Mouse (Mus musculus): ENCODE results near the gene St3gal3. TPM values are rescaled to one million over a fixed set of nuclear protein-coding genes. Genes with fewer than 3 reads are reported as not detected.
A peak's percentile ranks its signal among the peaks of the same experiment; 100 is the strongest.

The St3gal3 gene
- total and polyA plus RNA-seq, 2 experiments from 2014 or later, result 11.8 to 50.9 TPM

DNA sequence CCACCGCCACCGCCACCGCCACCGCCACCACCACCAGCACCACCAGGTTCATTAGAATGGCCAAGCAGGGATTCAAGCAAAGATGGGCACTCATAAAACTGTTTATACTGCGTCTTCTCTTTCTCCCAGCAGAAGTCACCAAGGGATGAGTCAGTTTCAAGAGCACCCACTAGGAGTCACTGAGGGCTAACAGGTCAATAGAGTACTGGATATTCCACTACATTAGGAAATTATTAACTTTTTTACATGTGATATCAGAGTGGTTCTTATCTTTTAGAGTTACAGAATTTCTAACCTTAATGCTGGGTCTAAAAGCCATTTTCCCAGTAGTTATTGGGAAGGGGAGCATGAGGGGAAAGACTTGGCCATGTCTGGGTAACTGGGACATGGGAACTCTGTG lies 197.8 kb downstream of the St3gal3 start:
- H3K27me3 ChIP-seq (ENCODE audit: insufficient read depth, low read length), result no peaks in the 10 kb centered on the region
- no peaks in the 10 kb centered on the region for H3K4me1 ChIP-seq (ENCODE audit: insufficient read depth, low read length)
- H3K27ac ChIP-seq, result no peak overlapping the region
- WGBS, result 97% methylated on average over 5 of the region's 5 CpGs
- H3K36me3 ChIP-seq (ENCODE audit: insufficient read depth, low read length), result 0 out of 2 replicates have a peak, but pooled peaks cover 3% of the 10 kb centered on the region
- H3K9me3 ChIP-seq (ENCODE audit: low read length), result no peaks in the 10 kb centered on the region
- DNase-seq (ENCODE audit: low spot score) (no peak), ATAC-seq (no peak)
- no peak overlapping the region for H3K4me2 ChIP-seq (ENCODE audit: low read depth, low read length)
- H3K4me3 ChIP-seq (ENCODE audit: low read length), result no peak overlapping the region
- no peak overlapping the region for H3K9ac ChIP-seq (replicated peaks; ENCODE audit: low read length)
- no peak for TF ChIP-seq CTCF (IDR thresholded peaks at IDR 0.05; ENCODE audit: low read depth)

- no peaks in the 10 kb centered on the region; the same call in 1 of the 2 replicates for H3K27me3 ChIP-seq (ENCODE audit: insufficient read depth, low read length)
- 91% methylated on average over 4 of the region's 4 CpGs for WGBS
- H3K9me3 ChIP-seq (ENCODE audit: low read length), result no peaks in the 10 kb centered on the region
- H3K4me3 ChIP-seq (ENCODE audit: low read length), result no peak overlapping the region
- peaks cover 5% of the 10 kb centered on the region for H3K4me1 ChIP-seq (ENCODE audit: insufficient read depth, low read length)
- H3K9ac ChIP-seq (replicated peaks; ENCODE audit: low read length), result no peak overlapping the region
- TF ChIP-seq CTCF (IDR thresholded peaks at IDR 0.05; ENCODE audit: low read depth), result no peak
- ATAC-seq, result no peak
- no peak for DNase-seq (ENCODE audit: low spot score)
- no peak overlapping the region for H3K27ac ChIP-seq
- H3K4me2 ChIP-seq (ENCODE audit: low read depth, low read length), result no peak overlapping the region
- H3K36me3 ChIP-seq (ENCODE audit: insufficient read depth, low read length), result 0 out of 2 replicates have a peak, but pooled peaks cover 3% of the 10 kb centered on the region
Observed at GRCm38 (mm10) chr4:117934081-117934480, 200.6 kb downstream of the St3gal3 start.

DNA sequence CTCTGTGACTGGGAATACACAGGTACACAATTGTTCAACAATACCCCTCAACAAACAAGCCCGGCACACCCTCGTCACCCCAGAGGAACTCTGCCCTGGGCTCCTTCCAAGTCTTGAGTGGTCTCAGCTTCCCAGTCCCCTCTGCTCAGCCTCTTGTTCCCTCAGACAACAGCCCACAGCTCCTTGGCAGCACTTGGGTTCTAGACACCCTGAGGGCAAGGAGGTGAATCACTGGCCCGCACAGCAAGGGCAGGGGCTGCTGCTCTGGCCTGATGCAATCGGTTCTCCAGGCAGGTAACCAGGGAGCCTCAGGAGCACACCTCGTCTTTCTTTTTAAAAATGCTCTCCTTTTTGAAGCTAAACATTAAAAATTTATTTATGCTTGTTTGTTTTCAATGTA lies 201.5 kb downstream of the St3gal3 start:
- H3K36me3 ChIP-seq (ENCODE audit: insufficient read depth, low read length), result 0 out of 2 replicates have a peak, but pooled peaks cover 3% of the 10 kb centered on the region
- H3K4me2 ChIP-seq (ENCODE audit: low read depth, low read length), result no peak overlapping the region
- H3K27ac ChIP-seq, result no peak overlapping the region
- TF ChIP-seq CTCF (IDR thresholded peaks at IDR 0.05; ENCODE audit: low read depth), result no peak
- no peak overlapping the region for H3K4me3 ChIP-seq (ENCODE audit: low read length)
- DNase-seq (ENCODE audit: low spot score) (no peak), ATAC-seq (no peak)
- H3K4me1 ChIP-seq (ENCODE audit: insufficient read depth, low read length), result peaks cover 11% of the 10 kb centered on the region
- WGBS, result 82% methylated on average over 5 of the region's 5 CpGs
- H3K9me3 ChIP-seq (ENCODE audit: low read length), result no peaks in the 10 kb centered on the region
- H3K27me3 ChIP-seq (ENCODE audit: insufficient read depth, low read length), result no peaks in the 10 kb centered on the region; the same call in 1 of the 2 replicates
- no peak overlapping the region for H3K9ac ChIP-seq (replicated peaks; ENCODE audit: low read length)

DNA sequence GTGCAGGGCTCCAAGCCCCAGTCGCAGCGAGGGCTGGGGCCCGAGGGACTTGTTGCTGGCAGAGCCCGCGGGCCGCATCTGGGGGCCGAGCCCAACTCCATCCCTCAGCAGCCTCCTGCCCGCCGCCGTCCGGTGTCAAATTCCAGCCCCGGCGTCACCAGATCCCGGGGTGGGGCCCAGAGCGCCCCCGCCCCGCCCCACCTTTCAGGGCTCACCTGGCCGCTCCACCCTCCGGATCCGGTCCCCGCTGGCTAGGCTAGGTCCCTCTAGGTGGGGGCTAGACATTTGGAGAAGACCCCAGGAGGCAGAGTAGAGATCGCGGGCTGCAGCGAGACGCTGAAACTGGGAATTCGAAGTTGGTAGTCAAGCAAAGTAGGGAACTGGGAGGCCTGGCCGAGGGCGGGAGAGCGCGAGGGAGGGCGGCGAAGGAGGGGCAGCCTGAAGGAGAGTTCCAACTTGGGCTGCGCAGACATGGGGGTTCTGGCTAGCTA lies 205.3 kb downstream of the St3gal3 start, which contains the start of gene Artn:
TSS of gene Artn (minus strand) at position 373 of the 491 bp plus-strand sequence.
- H3K27ac ChIP-seq, result no peak within 1 kb of the TSS
- H3K27me3 ChIP-seq (ENCODE audit: insufficient read depth, low read length), result peaks cover 3% of the 10 kb centered on the region; the same call in 1 of the 2 replicates
- H3K9me3 ChIP-seq (ENCODE audit: low read length), result no peaks in the 10 kb centered on the region
- peak within 1 kb of the TSS; percentile 38; the same call in 1 of the 2 replicates for H3K9ac ChIP-seq (replicated peaks; ENCODE audit: low read length)
- H3K4me2 ChIP-seq (ENCODE audit: low read depth, low read length), result peak within 1 kb of the TSS; percentile 57
- DNase-seq (ENCODE audit: low spot score) (no peak), ATAC-seq (no peak)
- H3K36me3 ChIP-seq (ENCODE audit: insufficient read depth, low read length), result 0 out of 2 replicates have a peak, but pooled peaks cover 3% of the 10 kb centered on the region
- H3K4me3 ChIP-seq (ENCODE audit: low read length), result peak within 1 kb of the TSS; percentile 25
- TF ChIP-seq CTCF (IDR thresholded peaks at IDR 0.05; ENCODE audit: low read depth), result no peak
- 1% methylated on average over 33 of the region's 33 CpGs for WGBS
- peaks cover 21% of the 10 kb centered on the region for H3K4me1 ChIP-seq (ENCODE audit: insufficient read depth, low read length)

DNA sequence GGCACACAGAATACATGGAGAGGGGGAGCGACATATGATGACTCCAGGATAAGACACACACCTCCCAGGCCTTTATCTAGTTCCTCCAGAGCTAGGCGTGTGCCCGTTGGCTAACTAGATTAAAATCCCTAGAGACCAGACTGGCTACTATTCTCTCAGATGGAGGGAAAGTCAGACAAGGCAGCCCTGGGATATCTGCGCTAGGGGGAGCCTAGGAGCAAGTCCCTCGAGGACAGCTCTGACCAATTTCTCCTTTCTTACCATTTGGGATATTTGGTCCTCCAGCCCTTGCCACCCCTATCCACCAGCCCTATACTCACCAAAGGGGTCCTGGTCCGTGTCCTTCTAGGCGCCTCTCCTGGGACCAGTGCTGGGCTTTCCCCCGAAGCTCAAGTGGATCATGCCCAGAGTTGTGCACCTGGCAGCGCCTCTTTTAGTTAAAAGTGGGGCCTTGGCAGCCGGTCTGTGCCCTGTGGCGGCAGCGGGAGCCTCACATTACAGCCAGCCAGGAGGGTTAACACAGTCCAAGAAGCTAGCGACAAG lies 205.9 kb downstream of the St3gal3 start:
- TF ChIP-seq CTCF (IDR thresholded peaks at IDR 0.05; ENCODE audit: low read depth), result peak; percentile 47
- Histone ChIP-seq H3K9ac (replicated peaks; ENCODE audit: low read length) (peak overlapping the region; percentile 38; the same call in 1 of the 2 replicates), H3K9me3 (ENCODE audit: low read length) (no peaks in the 10 kb centered on the region), H3K36me3 (ENCODE audit: insufficient read depth, low read length) (0 out of 2 replicates have a peak, but pooled peaks cover 3% of the 10 kb centered on the region), H3K4me2 (ENCODE audit: low read depth, low read length) (peak overlapping the region; percentile 57), H3K4me1 (ENCODE audit: insufficient read depth, low read length) (peaks cover 21% of the 10 kb centered on the region), H3K27ac (no peak overlapping the region), H3K4me3 (ENCODE audit: low read length) (peak overlapping the region; percentile 25), H3K27me3 (ENCODE audit: insufficient read depth, low read length) (peaks cover 3% of the 10 kb centered on the region; the same call in 1 of the 2 replicates)
- 3% methylated on average over 13 of the region's 13 CpGs for WGBS
- ATAC-seq (peak; percentile 10; the same call in 1 of the 2 replicates), DNase-seq (ENCODE audit: low spot score) (peak; percentile 49)

GRCm38 (mm10) chr4:117928234-117928633 lies 206.5 kb downstream of the St3gal3 start:
- Histone ChIP-seq H3K36me3 (ENCODE audit: insufficient read depth, low read length) (0 out of 2 replicates have a peak, but pooled peaks cover 3% of the 10 kb centered on the region), H3K27me3 (ENCODE audit: insufficient read depth, low read length) (peaks cover 3% of the 10 kb centered on the region; the same call in 1 of the 2 replicates), H3K9me3 (ENCODE audit: low read length) (no peaks in the 10 kb centered on the region), H3K4me3 (ENCODE audit: low read length) (no peak overlapping the region), H3K27ac (no peak overlapping the region), H3K4me1 (ENCODE audit: insufficient read depth, low read length) (peaks cover 21% of the 10 kb centered on the region), H3K4me2 (ENCODE audit: low read depth, low read length) (peak overlapping the region; percentile 17; the same call in 1 of the 2 replicates), H3K9ac (replicated peaks; ENCODE audit: low read length) (no peak overlapping the region)
- WGBS, result 17% methylated on average over 6 of the region's 6 CpGs
- TF ChIP-seq CTCF (IDR thresholded peaks at IDR 0.05; ENCODE audit: low read depth), result peak; percentile 97
- peak; percentile 91 for DNase-seq (ENCODE audit: low spot score)
- peak; percentile 59 for ATAC-seq

Measured in hindbrain, postnatal 0 days (tissue).